Mouse (Mus musculus): ENCODE data around the gene Tmem95. TPM values are rescaled to one million over a fixed set of nuclear protein-coding genes. Genes with fewer than 3 reads are reported as not detected.

Tmem95 gene
- polyA plus RNA-seq, 1 experiment from 2014 or later, result not detected

DNA sequence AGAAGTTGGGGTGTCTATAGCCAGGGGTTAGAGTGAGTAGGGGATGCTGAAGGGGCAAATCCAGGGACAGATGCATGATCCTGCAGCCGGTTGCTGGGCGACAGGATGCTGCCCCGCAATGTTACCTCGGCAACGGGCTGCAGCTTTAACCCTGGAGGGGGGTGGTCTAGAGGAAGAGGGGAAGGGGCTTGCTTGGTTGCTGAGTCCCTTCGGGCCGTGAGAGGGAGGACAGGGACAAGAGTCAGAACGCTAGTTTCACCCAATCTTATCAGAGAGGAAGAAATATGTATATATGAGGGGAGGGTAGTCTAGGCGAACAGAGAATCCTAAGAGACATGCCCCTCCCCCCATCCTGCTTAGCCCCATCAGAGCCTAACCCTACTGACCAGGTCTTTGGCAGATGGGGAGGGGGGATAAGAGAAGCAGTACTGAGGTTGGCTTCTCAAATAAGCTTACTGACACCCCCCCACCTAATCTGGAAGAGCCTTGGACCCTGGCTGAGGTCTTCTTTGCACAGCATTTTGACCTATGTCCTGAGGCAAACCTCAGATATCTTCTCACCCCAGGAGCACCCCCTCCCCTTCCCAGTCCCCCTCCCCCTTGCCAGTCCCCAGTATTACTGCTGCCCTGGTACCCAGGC, 42.4 kb downstream of the Tmem95 start:
- H3K9ac ChIP-seq (ENCODE audit: low read length), result peak overlapping the region; percentile 21; the same call in 1 of the 2 replicates
- peak overlapping the region; percentile 17; the same call in 1 of the 2 replicates for H3K27ac ChIP-seq (ENCODE audit: low read depth, low read length)
- peak overlapping the region; percentile 87 for H3K4me2 ChIP-seq
- 0 out of 2 replicates have a peak, but pooled peaks have one; percentile 3 for ATAC-seq (ENCODE audit: low FRiP score)
- WGBS, result 0% methylated on average over 9 of the region's 9 CpGs
- H3K4me3 ChIP-seq (ENCODE audit: low read depth, low read length), result peak overlapping the region; percentile 62
- H3K36me3 ChIP-seq (ENCODE audit: control insufficient read depth, insufficient read depth, low read length), result peaks cover 2% of the 10 kb centered on the region; the same call in 1 of the 2 replicates
- peaks cover 8% of the 10 kb centered on the region; the same call in 1 of the 2 replicates for H3K27me3 ChIP-seq (ENCODE audit: control insufficient read depth, insufficient read depth, low read length)
- peak; percentile 97 for DNase-seq (ENCODE audit: low spot score, missing footprints)
- H3K4me1 ChIP-seq (ENCODE audit: control insufficient read depth, insufficient read depth, low read length), result peaks cover 38% of the 10 kb centered on the region
- H3K9me3 ChIP-seq (ENCODE audit: control insufficient read depth, low read length), result no peaks in the 10 kb centered on the region

- H3K9me3 ChIP-seq (ENCODE audit: control insufficient read depth, low read length), result no peaks in the 10 kb centered on the region
- H3K9ac ChIP-seq (ENCODE audit: low read length), result peak overlapping the region; percentile 70
- peaks cover 34% of the 10 kb centered on the region for H3K4me1 ChIP-seq (ENCODE audit: control insufficient read depth, insufficient read depth, low read length)
- H3K27ac ChIP-seq (ENCODE audit: low read depth, low read length), result no peak overlapping the region
- DNase-seq (ENCODE audit: low spot score, missing footprints), result peak; percentile 91
- H3K4me3 ChIP-seq (ENCODE audit: low read depth, low read length), result peak overlapping the region; percentile 62
- no peak for ATAC-seq (ENCODE audit: low FRiP score)
- H3K36me3 ChIP-seq (ENCODE audit: control insufficient read depth, insufficient read depth, low read length), result peaks cover 2% of the 10 kb centered on the region; the same call in 1 of the 2 replicates
- WGBS, result 6% methylated on average over 43 of the region's 48 CpGs
- H3K4me2 ChIP-seq, result peak overlapping the region; percentile 87
- H3K27me3 ChIP-seq (ENCODE audit: control insufficient read depth, insufficient read depth, low read length), result peaks cover 8% of the 10 kb centered on the region; the same call in 1 of the 2 replicates
Measured at GRCm38 (mm10) chr11:69834001-69834549, 43.7 kb downstream of the Tmem95 start.

DNA sequence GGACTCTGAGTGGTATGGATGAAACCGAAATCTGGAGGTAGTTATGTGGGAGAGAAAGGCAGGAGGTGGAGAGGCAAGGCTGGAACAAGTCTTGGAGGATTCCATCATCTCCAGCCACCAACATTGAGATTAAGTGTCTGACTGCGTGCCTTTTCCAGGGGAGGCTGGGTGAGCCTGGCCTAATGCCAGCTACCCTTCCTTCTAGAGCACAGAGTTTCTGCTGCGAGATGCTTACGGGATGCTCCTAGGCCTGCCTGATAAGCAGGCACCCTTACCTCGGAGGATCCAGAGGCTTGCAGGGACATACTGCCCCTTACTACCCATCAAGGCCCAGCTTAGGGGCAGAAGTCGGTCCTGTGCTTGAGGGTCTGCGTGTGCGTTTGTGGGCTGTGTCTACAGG, 44.3 kb downstream of the Tmem95 start:
- DNase-seq (ENCODE audit: low spot score, missing footprints), result no peak
- Histone ChIP-seq H3K9ac (ENCODE audit: low read length) (peak overlapping the region; percentile 70), H3K4me1 (ENCODE audit: control insufficient read depth, insufficient read depth, low read length) (peaks cover 33% of the 10 kb centered on the region), H3K4me2 (peak overlapping the region; percentile 87), H3K27ac (ENCODE audit: low read depth, low read length) (no peak overlapping the region), H3K9me3 (ENCODE audit: control insufficient read depth, low read length) (no peaks in the 10 kb centered on the region), H3K4me3 (ENCODE audit: low read depth, low read length) (peak overlapping the region; percentile 62), H3K27me3 (ENCODE audit: control insufficient read depth, insufficient read depth, low read length) (peaks cover 8% of the 10 kb centered on the region; the same call in 1 of the 2 replicates), H3K36me3 (ENCODE audit: control insufficient read depth, insufficient read depth, low read length) (peaks cover 2% of the 10 kb centered on the region; the same call in 1 of the 2 replicates)
- 57% methylated on average over 8 of the region's 8 CpGs for WGBS
- ATAC-seq (ENCODE audit: low FRiP score), result no peak

GRCm38 (mm10) chr11:69828832-69829231, 49.0 kb downstream of the Tmem95 start:
- Histone ChIP-seq H3K4me2 (no peak overlapping the region), H3K9me3 (ENCODE audit: control insufficient read depth, low read length) (no peaks in the 10 kb centered on the region), H3K27ac (ENCODE audit: low read depth, low read length) (no peak overlapping the region), H3K4me1 (ENCODE audit: control insufficient read depth, insufficient read depth, low read length) (peaks cover 6% of the 10 kb centered on the region), H3K4me3 (ENCODE audit: low read depth, low read length) (no peak overlapping the region), H3K27me3 (ENCODE audit: control insufficient read depth, insufficient read depth, low read length) (peaks cover 6% of the 10 kb centered on the region; the same call in 1 of the 2 replicates), H3K36me3 (ENCODE audit: control insufficient read depth, insufficient read depth, low read length) (peaks cover 26% of the 10 kb centered on the region), H3K9ac (ENCODE audit: low read length) (no peak overlapping the region)
- DNase-seq (ENCODE audit: low spot score, missing footprints) (no peak), ATAC-seq (ENCODE audit: low FRiP score) (no peak)
- WGBS, result 71% methylated on average over 5 of the region's 5 CpGs

Small RNA genes within 50 kb of the gene (microRNA-seq; reads per million reads assigned to microRNA genes)
- gene Mir6924, result not detected

Other genes starting within 250 kb of the Tmem95 start
- 25.6 and 29.0 TPM in 2 replicates for gene Fxr2, start 245.0 kb downstream of the Tmem95 start, polyA plus RNA-seq (2014; fragmentation: Nextera tagmentation; extraction: Ambion mirVana)
- gene Sox15, start 222.7 kb downstream of the Tmem95 start, polyA plus RNA-seq (2014; fragmentation: Nextera tagmentation; extraction: Ambion mirVana), result 0.16 TPM in 1 of 2 replicates, not detected in the other
- 31.2 and 34.5 TPM in 2 replicates for gene Mpdu1, start 215.4 kb downstream of the Tmem95 start, polyA plus RNA-seq (2014; fragmentation: Nextera tagmentation; extraction: Ambion mirVana)
- 7.0 and 7.9 TPM in 2 replicates for gene Cd68, start 211.9 kb downstream of the Tmem95 start, polyA plus RNA-seq (2014; fragmentation: Nextera tagmentation; extraction: Ambion mirVana)
- 877 and 900 TPM in 2 replicates for gene Eif4a1, start 205.6 kb downstream of the Tmem95 start, polyA plus RNA-seq (2014; fragmentation: Nextera tagmentation; extraction: Ambion mirVana)
- 80.6 and 90.8 TPM in 2 replicates for gene Senp3, start 195.9 kb downstream of the Tmem95 start, polyA plus RNA-seq (2014; fragmentation: Nextera tagmentation; extraction: Ambion mirVana)
- not detected in 2 replicates for gene Tnfsf13, start 192.2 kb downstream of the Tmem95 start, polyA plus RNA-seq (2014; fragmentation: Nextera tagmentation; extraction: Ambion mirVana)
- gene Tnfsf12, start 182.2 kb downstream of the Tmem95 start, polyA plus RNA-seq (2014; fragmentation: Nextera tagmentation; extraction: Ambion mirVana), result 2.0 and 2.8 TPM in 2 replicates
- 0.78 and 1.6 TPM in 2 replicates for gene Tnfsfm13, start 181.9 kb downstream of the Tmem95 start, polyA plus RNA-seq (2014; fragmentation: Nextera tagmentation; extraction: Ambion mirVana)
- 52.4 and 54.1 TPM in 2 replicates for gene Polr2a, start 119.4 kb downstream of the Tmem95 start, polyA plus RNA-seq (2014; fragmentation: Nextera tagmentation; extraction: Ambion mirVana)
- not detected in 2 replicates for gene Slc35g3, start 116.0 kb downstream of the Tmem95 start, polyA plus RNA-seq (2014; fragmentation: Nextera tagmentation; extraction: Ambion mirVana)
- 0.90 and 0.91 TPM in 2 replicates for gene Zbtb4, start 112.1 kb downstream of the Tmem95 start, polyA plus RNA-seq (2014; fragmentation: Nextera tagmentation; extraction: Ambion mirVana)
- 0.67 and 0.79 TPM in 2 replicates for gene Chrnb1, start 82.1 kb downstream of the Tmem95 start, polyA plus RNA-seq (2014; fragmentation: Nextera tagmentation; extraction: Ambion mirVana)
- 1.3 and 1.5 TPM in 2 replicates for gene Fgf11, start 76.2 kb downstream of the Tmem95 start, polyA plus RNA-seq (2014; fragmentation: Nextera tagmentation; extraction: Ambion mirVana)
- gene Tmem102, start 72.4 kb downstream of the Tmem95 start, polyA plus RNA-seq (2014; fragmentation: Nextera tagmentation; extraction: Ambion mirVana), result 0.20 and 0.23 TPM in 2 replicates
- gene Gm39566, start 62.7 kb downstream of the Tmem95 start, polyA plus RNA-seq (2014; fragmentation: Nextera tagmentation; extraction: Ambion mirVana), result not detected in 2 replicates
- not detected in 2 replicates for gene Spem2, start 59.6 kb downstream of the Tmem95 start, polyA plus RNA-seq (2014; fragmentation: Nextera tagmentation; extraction: Ambion mirVana)
- 0.12 TPM in 1 of 2 replicates, not detected in the other for gene Spem1, start 55.8 kb downstream of the Tmem95 start, polyA plus RNA-seq (2014; fragmentation: Nextera tagmentation; extraction: Ambion mirVana)
- gene Nlgn2, start 40.2 kb downstream of the Tmem95 start, polyA plus RNA-seq (2014; fragmentation: Nextera tagmentation; extraction: Ambion mirVana), result 9.9 and 10.3 TPM in 2 replicates
- gene Tmem256, start 39.5 kb downstream of the Tmem95 start, polyA plus RNA-seq (2014; fragmentation: Nextera tagmentation; extraction: Ambion mirVana), result 285 and 287 TPM in 2 replicates
- 61.7 and 65.3 TPM in 2 replicates for gene Plscr3, start 31.6 kb downstream of the Tmem95 start, polyA plus RNA-seq (2014; fragmentation: Nextera tagmentation; extraction: Ambion mirVana)
- gene Tnk1, start 19.3 kb downstream of the Tmem95 start, polyA plus RNA-seq (2014; fragmentation: Nextera tagmentation; extraction: Ambion mirVana), result 0.44 and 0.48 TPM in 2 replicates
- 3.1 and 3.9 TPM in 2 replicates for gene Kctd11, start 3.4 kb upstream of the Tmem95 start, polyA plus RNA-seq (2014; fragmentation: Nextera tagmentation; extraction: Ambion mirVana)
- gene Acap1, start 17.5 kb upstream of the Tmem95 start, polyA plus RNA-seq (2014; fragmentation: Nextera tagmentation; extraction: Ambion mirVana), result 0.36 and 0.59 TPM in 2 replicates
- gene 2810408A11Rik, start 23.0 kb upstream of the Tmem95 start, polyA plus RNA-seq (2014; fragmentation: Nextera tagmentation; extraction: Ambion mirVana), result 15.3 and 17.8 TPM in 2 replicates
- 15.6 and 16.3 TPM in 2 replicates for gene Neurl4, start 23.1 kb upstream of the Tmem95 start, polyA plus RNA-seq (2014; fragmentation: Nextera tagmentation; extraction: Ambion mirVana)
- gene Gps2, start 35.9 kb upstream of the Tmem95 start, polyA plus RNA-seq (2014; fragmentation: Nextera tagmentation; extraction: Ambion mirVana), result 92.2 and 95.8 TPM in 2 replicates
- 1,778 and 1,800 TPM in 2 replicates for gene Eif5a, start 43.9 kb upstream of the Tmem95 start, polyA plus RNA-seq (2014; fragmentation: Nextera tagmentation; extraction: Ambion mirVana)
- 3.2 and 5.1 TPM in 2 replicates for gene Ybx2, start 57.8 kb upstream of the Tmem95 start, polyA plus RNA-seq (2014; fragmentation: Nextera tagmentation; extraction: Ambion mirVana)
- 6.3 and 7.8 TPM in 2 replicates for gene Slc2a4, start 70.2 kb upstream of the Tmem95 start, polyA plus RNA-seq (2014; fragmentation: Nextera tagmentation; extraction: Ambion mirVana)
- 2.3 and 2.7 TPM in 2 replicates for gene Cldn7, start 86.8 kb upstream of the Tmem95 start, polyA plus RNA-seq (2014; fragmentation: Nextera tagmentation; extraction: Ambion mirVana)
- gene Ctdnep1, start 103.1 kb upstream of the Tmem95 start, polyA plus RNA-seq (2014; fragmentation: Nextera tagmentation; extraction: Ambion mirVana), result 20.7 and 22.6 TPM in 2 replicates
- gene Elp5, start 104.5 kb upstream of the Tmem95 start, polyA plus RNA-seq (2014; fragmentation: Nextera tagmentation; extraction: Ambion mirVana), result 150 and 151 TPM in 2 replicates
- 566 and 590 TPM in 2 replicates for gene Gabarap, start 113.1 kb upstream of the Tmem95 start, polyA plus RNA-seq (2014; fragmentation: Nextera tagmentation; extraction: Ambion mirVana)
- 51.5 and 53.4 TPM in 2 replicates for gene Phf23, start 117.8 kb upstream of the Tmem95 start, polyA plus RNA-seq (2014; fragmentation: Nextera tagmentation; extraction: Ambion mirVana)
- 29.0 and 30.0 TPM in 2 replicates for gene Dvl2, start 122.6 kb upstream of the Tmem95 start, polyA plus RNA-seq (2014; fragmentation: Nextera tagmentation; extraction: Ambion mirVana)
- gene Acadvl, start 137.4 kb upstream of the Tmem95 start, polyA plus RNA-seq (2014; fragmentation: Nextera tagmentation; extraction: Ambion mirVana), result 46.5 and 47.8 TPM in 2 replicates
- gene Dlg4, start 138.9 kb upstream of the Tmem95 start, polyA plus RNA-seq (2014; fragmentation: Nextera tagmentation; extraction: Ambion mirVana), result 11.2 and 15.2 TPM in 2 replicates
- 0.23 and 0.51 TPM in 2 replicates for gene Asgr1, start 176.1 kb upstream of the Tmem95 start, polyA plus RNA-seq (2014; fragmentation: Nextera tagmentation; extraction: Ambion mirVana)
- not detected in 2 replicates for gene Asgr2, start 214.6 kb upstream of the Tmem95 start, polyA plus RNA-seq (2014; fragmentation: Nextera tagmentation; extraction: Ambion mirVana)

Data from midbrain, embryonic 11.5 days (tissue).